Mouse (Mus musculus): ENCODE measurements at regions not wholly inside any gene's neighbourhood (a gene's known extent, or its start where the extent isn't known, plus 50 kb on each side); places are given as distances from the start of the nearest gene placed in this dataset.

- DNase-seq (ENCODE audit: low spot score): no peak
Measured at GRCm38 (mm10) chrX:70261360-70261759, 103.5 kb downstream of the Ids start.

- no peak for DNase-seq (ENCODE audit: low spot score)
Measured at GRCm38 (mm10) chrX:70216011-70216410, 148.9 kb downstream of the Ids start.

- peak; percentile 11 for DNase-seq (ENCODE audit: low spot score)
Measured at GRCm38 (mm10) chrX:70184427-70185090, 180.3 kb downstream of the Ids start.

GRCm38 (mm10) chrX:70169737-70170136 is 195.1 kb downstream of the Ids start:
- no peak for DNase-seq (ENCODE audit: low spot score)

GRCm38 (mm10) chrX:70161011-70161410 is 203.9 kb downstream of the Ids start:
- DNase-seq (ENCODE audit: low spot score): no peak
